Mouse (Mus musculus) embryonic fibroblast, embryonic 13.5 days (primary cell): ENCODE data around the gene Gapdhs. TPM values are rescaled to one million over a fixed set of nuclear protein-coding genes. Genes with fewer than 3 reads are reported as not detected.

Source experiments
- H3K27ac ChIP-seq: 2 replicates; pipeline ENCODE4 v1.5.1; 2012; ENCODE audit warnings: low read length, control low read depth, inconsistent platforms; ENCODE audit not compliant: insufficient read depth
- H3K4me1 ChIP-seq: 2 replicates; pipeline ENCODE4 v1.6.1; 2011; ENCODE audit warnings: low read length; ENCODE audit not compliant: control insufficient read depth, insufficient read depth
- H3K4me3 ChIP-seq: 2 replicates; pipeline ENCODE4 v1.5.1; 2011; ENCODE audit warnings: mild to moderate bottlenecking, control low read depth, low read length; ENCODE audit not compliant: insufficient read depth
- CTCF ChIP-seq: IDR thresholded peaks from 2 replicates; pipeline ENCODE4 v1.5.1; 2011; ENCODE audit warnings: mild to moderate bottlenecking, control low read depth, low read length, moderate library complexity, borderline replicate concordance; ENCODE audit not compliant: insufficient read depth
- POLR2A ChIP-seq: IDR thresholded peaks from 2 replicates; pipeline ENCODE4 v1.6.1; 2011; ENCODE audit warnings: low read depth, mild to moderate bottlenecking, control low read depth, low read length, moderate library complexity
- polyA plus RNA-seq: library from polyadenylated mRNA; stranded (reverse); fragments of >200 nt; gene quantifications from 2 replicates; pipeline ENCODE4 v1.2.4, GENCODE M21; 2011; ENCODE audit warnings: low read depth; ENCODE audit not compliant: missing spikeins, insufficient read length

Gapdhs gene
- polyA plus RNA-seq, 1 experiment: not detected

DNA sequence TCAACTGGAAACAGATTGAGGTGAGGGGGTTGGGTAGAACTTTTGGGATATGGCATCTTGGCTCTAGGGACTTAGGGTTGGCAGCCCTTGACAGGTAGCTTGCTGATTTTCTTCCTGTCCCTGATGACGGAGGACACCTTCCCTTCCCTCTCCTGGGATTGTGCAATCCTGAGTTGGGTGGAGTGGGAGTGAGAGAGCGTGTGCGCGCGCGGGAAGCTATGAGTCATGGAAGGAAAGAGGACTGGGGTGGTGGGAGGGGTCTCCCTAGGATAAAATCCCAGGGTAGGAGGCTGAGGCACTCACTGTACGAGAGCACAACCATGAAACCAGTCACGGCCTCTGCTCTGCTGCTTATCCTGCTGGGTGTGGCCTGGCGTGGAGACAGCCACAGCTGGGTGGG lies 32.6 kb upstream of the Gapdhs start:
- no peak for TF ChIP-seq CTCF
- no peak for TF ChIP-seq POLR2A
- Histone ChIP-seq H3K27ac (no peak overlapping the region), H3K4me1 (no peaks in the 10 kb centered on the region), H3K4me3 (no peak overlapping the region)

- no peaks in the 10 kb centered on the region for H3K4me1 ChIP-seq
- no peak for TF ChIP-seq CTCF
- TF ChIP-seq POLR2A: no peak
- H3K4me3 ChIP-seq: no peak overlapping the region
- H3K27ac ChIP-seq: no peak overlapping the region
These were observed 25.8 kb upstream of the Gapdhs start for GRCm38 (mm10) chr7:30769236-30769635.

DNA sequence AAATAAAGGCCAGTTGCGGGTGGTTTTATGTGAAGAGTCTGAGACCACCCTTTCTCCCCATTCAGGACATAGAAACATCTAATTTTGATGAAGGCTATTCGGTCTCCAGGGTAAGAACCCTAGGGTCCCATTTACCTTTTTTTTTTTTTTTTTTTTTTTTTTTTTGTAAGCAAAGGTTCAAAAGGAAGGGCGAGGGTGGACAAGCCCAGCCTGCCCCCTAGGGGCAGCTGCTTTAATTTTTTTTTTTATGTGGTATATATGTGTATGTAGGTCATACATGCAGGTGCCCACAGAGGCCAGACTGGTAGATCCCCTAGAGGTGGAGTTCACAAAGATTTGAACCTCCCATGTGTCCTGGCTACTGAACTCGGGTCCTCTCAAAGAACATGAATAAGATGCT lies 22.9 kb upstream of the Gapdhs start:
- Histone ChIP-seq H3K4me1 (no peaks in the 10 kb centered on the region), H3K4me3 (no peak overlapping the region), H3K27ac (no peak overlapping the region)
- TF ChIP-seq CTCF (no peak), POLR2A (no peak)

GRCm38 (mm10) chr7:30765173-30765572 lies 21.7 kb upstream of the Gapdhs start:
- no peak overlapping the region for H3K4me3 ChIP-seq
- TF ChIP-seq POLR2A (no peak), CTCF (no peak)
- no peak overlapping the region for H3K27ac ChIP-seq
- H3K4me1 ChIP-seq: no peaks in the 10 kb centered on the region

GRCm38 (mm10) chr7:30763456-30763855 lies 20.0 kb upstream of the Gapdhs start, which contains the start of gene Dmkn:
TSS of gene Dmkn (plus strand) at chr7:30763756.
- Histone ChIP-seq H3K4me3 (no peak within 1 kb of the TSS), H3K27ac (no peak within 1 kb of the TSS), H3K4me1 (peaks cover 3% of the 10 kb centered on the region; the same call in 1 of the 2 replicates)
- TF ChIP-seq POLR2A (no peak), CTCF (no peak)

DNA sequence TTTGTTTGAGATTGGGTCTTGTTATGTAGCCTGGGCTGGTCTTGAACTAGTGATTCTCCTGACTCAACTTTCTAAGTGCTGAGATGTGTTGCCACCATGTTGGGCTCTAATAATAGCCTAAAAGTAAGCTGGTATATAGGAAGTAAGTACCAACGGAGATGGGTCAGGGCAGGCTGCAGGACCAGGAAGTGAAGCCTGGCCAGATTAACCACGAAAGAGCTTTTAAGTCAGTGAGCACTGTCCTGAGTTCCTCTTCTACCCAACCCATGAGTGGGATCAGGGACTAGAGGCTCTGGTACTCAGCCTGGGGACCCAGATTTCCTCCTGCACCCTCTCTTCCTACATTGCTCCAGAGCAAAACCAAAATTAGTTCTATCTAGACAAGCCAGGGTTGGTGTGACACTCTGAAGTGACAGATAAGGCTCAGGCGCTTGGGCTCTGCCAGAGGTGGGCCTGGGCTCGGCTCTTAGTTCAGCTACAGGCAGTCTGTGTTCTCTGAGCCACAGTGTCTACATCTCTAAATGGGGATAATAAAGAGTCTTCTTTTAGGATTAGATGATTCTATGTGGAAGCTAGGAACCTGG lies 18.4 kb upstream of the Gapdhs start:
- peaks cover 3% of the 10 kb centered on the region; the same call in 1 of the 2 replicates for H3K4me1 ChIP-seq
- no peak overlapping the region for H3K27ac ChIP-seq
- no peak overlapping the region for H3K4me3 ChIP-seq
- no peak for TF ChIP-seq POLR2A
- TF ChIP-seq CTCF: no peak

GRCm38 (mm10) chr7:30758853-30759252 lies 15.4 kb upstream of the Gapdhs start:
- Histone ChIP-seq H3K4me3 (no peak overlapping the region), H3K27ac (no peak overlapping the region), H3K4me1 (peaks cover 3% of the 10 kb centered on the region; the same call in 1 of the 2 replicates)
- TF ChIP-seq POLR2A: no peak
- 0 out of 2 replicates have a peak, but pooled peaks have one; percentile 41 for TF ChIP-seq CTCF

DNA sequence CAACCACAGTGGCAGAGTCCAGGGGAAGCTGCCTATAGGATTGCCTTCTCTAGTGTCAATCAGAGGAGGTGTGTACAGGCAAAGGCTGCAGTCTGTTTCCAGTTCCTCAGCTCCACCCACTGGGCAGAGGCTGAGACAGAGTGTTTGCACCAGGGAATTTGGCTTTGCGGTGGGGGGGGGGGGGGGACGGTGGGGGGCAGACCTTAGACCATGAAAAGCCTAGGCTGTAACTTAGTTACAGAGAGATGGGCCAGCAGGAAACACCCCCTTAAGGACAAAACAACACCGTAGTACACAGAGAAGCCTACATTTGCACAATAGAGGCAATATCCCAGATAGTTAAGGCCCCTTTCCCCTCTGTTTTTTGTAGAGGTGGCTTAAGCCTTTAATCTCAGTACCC lies 13.5 kb upstream of the Gapdhs start:
- TF ChIP-seq POLR2A: no peak
- no peak for TF ChIP-seq CTCF
- no peak overlapping the region for H3K4me3 ChIP-seq
- H3K27ac ChIP-seq: no peak overlapping the region
- peaks cover 3% of the 10 kb centered on the region; the same call in 1 of the 2 replicates for H3K4me1 ChIP-seq

DNA sequence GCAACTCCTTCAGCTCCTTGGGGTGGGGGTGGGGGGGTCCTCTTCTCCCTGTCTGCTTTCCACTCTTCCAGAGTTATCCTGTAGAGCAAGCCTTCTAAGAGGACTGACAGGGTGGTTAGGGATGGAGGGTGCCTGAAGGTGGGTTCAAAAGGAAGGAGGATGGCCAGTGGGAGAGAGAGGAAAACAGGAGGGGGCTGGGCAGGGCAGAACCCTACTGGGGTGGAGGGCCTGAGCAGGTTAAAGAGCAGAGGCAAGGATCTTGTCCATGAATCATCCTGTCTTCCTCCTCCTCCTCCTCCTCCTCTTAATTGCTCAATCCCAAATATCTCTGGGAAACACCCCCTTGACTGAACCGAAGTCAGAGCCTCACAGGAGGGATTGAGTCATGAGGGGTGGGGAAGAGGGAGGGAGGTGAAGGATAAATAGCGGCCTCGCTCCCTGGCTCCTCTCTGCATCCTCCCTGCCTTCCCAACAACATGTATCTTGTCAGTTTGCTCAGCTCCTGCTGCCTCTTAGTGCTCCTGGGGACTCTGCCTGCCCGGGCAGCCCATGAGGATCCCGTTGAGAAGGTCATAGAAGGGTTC lies 7.7 kb upstream of the Gapdhs start, which contains the start of gene Sbsn:
Gene Sbsn, plus strand, starts transcription at position 386 of the 584 bp plus-strand sequence.
- Histone ChIP-seq H3K4me1 (no peaks in the 10 kb centered on the region), H3K27ac (no peak within 1 kb of the TSS), H3K4me3 (no peak within 1 kb of the TSS)
- TF ChIP-seq POLR2A (no peak), CTCF (no peak)
